Mouse (Mus musculus) kidney, postnatal 4 days (tissue): ENCODE data around the gene Ncapd2.
A peak's percentile ranks its signal among the peaks of the same experiment; 100 is the strongest.

Experiments
- DNase-seq, 2 experiments: peaks; one replicate each; pipeline ENCODE4 v3.0.0; 2021; ENCODE audit warnings: mixed read lengths in 2 of 2

Gene Ncapd2

DNA sequence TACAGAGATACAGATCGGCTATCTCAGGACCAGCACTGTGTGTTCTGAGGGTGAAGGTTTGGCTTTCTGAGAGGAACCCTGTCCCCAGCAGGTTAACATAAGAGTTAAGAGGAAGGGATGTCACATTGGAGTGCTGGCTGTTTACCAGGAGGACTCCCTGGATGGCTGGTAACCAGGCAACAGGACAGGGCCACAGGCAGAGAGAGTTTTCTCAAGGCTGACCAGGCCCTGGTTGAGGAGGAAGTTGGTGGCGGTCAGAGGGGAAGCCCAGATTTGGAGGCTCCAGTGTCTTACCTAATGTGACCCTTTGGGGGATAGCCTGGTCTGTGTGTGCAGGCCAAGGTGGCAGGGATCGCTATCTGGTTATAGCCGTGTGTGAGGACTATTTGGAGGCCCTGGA, 44.7 kb downstream of the Ncapd2 start:
- DNase-seq = no peak

DNA sequence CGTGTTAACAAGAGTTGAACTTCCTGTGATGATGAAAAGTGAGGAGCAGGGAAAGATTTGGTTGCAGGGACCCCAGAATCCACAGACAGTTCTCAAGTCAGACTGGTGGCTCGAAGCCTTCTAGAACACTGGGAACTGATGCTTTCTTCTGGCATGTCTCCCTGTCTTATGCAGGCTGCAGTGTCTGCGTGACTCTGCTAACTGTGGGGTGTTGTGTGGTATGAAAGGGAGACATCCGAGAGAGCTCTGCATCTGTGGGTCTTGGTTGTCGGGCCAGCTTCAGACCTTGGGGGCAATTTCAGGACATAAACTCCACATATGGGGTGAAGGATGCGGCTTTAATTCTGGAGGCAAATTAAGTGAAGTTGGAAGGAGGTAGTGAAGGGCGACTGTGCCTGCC, 45.4 kb downstream of the Ncapd2 start:
- no peak for DNase-seq

DNA sequence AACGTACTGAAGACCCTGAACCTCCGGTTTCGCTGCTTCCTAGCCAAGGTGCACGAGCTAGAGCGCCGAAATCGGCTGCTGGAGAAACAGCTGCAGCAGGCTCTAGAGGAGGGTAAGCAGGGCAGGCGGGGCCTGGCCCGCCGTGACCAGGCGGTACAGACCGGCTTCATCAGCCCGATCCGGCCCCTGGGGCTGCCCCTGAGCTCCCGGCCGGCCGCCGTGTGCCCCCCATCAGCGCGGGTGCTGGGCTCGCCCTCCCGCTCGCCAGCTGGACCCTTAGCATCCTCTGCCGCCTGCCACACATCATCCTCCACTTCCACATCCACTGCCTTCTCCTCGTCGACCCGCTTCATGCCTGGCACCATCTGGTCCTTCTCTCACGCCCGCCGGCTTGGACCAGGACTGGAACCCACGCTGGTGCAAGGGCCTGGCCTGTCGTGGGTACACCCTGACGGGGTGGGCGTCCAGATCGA, 46.0 kb downstream of the Ncapd2 start:
- no peak for DNase-seq

DNA sequence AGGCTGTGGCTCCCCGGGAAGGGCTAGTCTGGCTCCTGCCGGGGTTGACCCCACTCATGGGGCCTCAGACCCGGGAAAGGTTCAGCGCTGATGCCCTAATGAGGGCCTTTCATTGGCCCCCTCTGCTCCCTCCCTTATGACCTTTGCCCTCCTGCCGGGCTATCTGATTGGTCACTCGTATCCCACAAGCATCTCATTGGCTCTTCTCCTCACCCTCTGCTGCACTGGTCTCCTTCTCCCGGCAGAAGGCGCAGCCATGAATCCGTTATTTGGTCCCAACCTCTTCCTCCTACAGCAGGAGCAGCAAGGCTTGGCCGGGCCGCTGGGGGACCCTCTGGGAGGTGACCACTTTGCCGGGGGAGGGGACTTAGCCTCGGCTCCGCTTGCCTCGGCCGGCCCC, 46.5 kb downstream of the Ncapd2 start, which contains the start of gene Iffo1:
Iffo1 (plus strand) TSS at position 241 of the 400 bp plus-strand sequence.
- peak; percentile 91 to 95 for DNase-seq

DNA sequence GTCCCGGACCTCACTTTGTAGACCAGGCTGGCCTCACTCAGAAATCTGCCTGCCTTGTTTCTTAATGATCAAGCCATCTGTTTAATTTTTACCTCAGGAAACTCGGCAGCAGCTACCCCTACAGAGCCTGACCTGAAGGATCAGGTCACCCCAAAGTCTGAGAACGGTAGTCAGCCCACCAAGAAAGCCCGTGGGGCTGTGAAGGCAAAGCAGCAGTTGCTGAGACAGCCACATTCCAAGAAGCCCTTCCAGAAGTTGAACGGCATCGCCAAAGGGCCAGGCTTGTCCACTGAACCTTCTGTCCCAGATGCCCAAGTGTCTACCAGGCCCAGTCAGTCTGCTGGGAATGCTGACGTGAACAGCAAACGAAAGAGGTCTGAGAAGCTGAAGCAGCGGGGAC, 47.6 kb downstream of the Ncapd2 start:
- no peak for DNase-seq

DNA sequence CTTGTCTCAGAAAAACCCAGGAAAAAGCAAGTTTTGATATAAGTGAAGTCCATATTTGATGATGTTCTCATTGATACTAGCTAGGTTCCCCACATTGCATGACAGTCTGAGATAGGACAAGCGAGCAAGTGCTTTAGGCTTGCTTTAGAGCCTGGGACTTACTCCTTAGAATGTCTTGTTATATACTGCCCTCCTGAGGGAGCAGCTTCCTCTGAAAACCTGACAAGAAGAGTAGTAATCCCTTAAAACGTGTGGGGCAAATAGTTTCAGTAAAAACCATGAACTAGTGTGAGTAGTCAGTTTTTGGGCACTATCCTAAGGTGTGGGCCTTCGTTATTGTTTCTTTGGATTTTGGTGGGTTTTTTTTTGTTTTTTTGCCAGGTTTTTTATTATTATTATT, 48.4 kb downstream of the Ncapd2 start:
- DNase-seq = no peak

DNA sequence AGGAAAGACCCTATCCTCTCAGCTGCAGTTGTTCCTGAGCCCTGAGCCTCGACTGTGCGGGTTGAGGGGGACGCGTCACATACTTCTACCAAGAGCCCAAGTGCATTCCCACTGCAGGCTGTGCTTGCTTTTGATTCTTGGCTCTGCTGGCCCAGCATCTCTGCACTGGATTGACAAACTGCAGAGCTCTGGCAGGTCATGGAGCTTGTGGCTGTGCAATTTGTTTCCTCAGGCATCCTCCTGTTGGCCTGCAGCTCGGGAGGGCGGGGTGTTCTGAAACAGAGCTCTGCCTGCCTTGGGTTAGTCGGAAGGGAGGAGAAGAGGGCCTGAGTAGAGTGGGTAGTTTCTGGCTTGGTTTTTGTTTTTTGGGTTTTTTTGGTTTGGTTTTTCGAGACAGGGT, 49.1 kb downstream of the Ncapd2 start:
- no peak for DNase-seq

DNA sequence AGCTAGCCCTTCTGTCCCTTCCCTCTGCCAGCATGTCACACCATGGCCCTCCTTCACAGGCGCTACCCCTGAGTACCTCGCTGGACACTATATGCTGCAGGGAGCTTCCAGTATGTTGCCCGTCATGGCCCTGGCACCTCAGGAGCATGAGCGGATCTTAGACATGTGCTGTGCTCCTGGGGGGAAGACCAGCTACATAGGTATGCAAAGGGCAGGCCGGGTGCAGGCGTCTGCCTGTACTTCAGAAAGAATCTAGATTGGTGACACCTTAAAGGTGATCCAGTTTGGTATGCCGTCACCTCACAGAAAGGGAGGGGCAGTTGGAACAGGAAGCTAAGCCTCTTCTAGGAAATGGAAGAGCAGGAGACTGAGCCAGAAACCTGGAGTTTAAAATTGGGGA, 51.8 kb downstream of the Ncapd2 start:
- no peak for DNase-seq

DNA sequence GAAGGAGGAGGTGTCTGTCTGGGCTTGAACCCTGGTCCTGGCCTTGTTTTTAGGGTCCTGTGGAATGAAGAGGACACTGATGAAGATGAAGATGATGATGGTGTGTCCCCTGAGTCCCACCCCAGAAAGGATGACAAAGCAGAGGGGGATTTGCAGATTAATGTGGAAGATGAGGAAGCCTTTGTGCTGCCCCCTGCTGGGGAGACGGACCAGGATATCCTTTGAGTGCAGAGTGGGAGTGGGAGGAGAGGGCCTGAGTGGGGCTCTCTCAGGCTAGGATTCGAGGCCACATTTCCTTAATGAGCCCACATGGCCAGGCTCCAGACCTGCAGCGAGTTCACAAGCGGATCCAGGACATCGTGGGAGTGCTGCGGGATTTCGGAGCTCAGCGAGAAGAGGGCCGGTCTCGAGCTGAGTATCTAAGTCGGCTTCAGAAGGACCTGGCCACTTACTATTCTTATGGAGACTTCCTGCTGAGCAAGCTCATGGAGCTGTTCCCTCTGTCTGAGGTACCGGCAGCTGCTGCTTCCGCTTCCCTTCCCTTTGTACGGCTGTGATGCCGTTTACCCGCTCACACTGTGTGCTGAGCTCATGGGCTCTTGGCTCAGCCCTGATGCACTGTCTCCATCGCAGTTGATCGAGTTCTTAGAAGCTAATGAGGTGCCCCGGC, 54.4 kb downstream of the Ncapd2 start:
- peak; percentile 67 to 73 for DNase-seq

DNA sequence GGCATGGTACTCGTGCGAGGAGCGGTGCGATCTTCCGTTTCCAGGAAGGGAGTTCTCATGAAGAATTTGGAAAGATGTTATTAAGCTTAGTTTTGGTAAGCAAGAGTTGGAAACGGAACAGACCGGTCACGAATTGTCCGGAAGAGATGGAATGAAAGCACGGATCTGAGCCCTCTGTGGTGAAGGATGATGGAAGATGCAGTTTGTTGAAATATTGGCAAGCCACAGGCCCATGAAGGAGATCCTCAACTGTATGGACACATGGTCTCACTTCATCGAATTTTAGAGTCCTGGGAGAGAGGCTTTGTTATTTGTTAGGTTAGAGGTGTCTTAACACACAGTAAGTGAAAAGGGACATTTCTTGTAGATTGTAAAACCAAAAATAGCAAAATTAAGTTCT, 59.0 kb downstream of the Ncapd2 start:
- DNase-seq = no peak

DNA sequence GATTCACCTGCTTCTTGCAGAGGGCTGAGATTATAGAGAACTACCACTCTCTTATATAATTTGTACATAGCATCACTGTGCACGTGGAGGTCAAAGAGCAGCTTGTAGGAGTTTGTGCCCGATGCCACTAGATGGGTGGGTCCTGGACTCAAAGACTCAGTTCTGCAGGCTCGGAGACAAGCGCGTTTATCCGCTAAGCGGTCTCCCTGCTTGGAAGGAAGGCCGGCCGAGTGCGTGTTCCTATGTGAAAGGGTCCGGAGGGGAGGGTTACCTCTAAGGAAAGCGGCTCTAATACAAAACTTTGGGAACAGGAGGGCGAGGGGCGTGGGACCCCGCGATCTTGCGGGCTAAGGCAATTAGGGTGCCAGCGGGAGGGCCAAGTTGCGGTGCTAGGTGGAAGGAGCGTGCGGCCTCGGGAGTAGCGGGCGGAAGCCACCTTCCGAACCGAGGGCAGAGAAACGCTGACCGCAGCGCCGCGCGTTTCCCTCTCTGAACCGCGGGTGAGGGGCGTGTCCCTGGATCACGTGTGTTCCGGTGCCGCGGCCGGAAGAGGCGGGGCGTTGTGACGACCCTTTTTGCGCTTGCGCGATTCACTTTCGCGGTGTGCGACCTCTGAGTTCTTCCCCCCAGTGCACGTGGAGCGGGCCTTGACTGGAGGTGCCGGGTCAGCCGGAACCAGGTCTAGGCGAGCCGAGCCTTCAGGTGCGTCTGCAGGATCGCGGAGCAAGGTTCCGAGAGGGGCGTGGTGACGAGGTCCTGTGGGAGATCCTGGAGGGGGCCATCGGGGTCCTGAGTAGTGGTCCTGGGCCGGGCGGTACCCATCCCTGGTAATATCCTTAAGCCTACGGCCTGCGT, 60.0 kb downstream of the Ncapd2 start, which contains the start of gene Nop2:
Nop2 (plus strand) TSS at position 608 of the 855 bp plus-strand sequence.
- DNase-seq = peak; percentile 91 to 94

DNA sequence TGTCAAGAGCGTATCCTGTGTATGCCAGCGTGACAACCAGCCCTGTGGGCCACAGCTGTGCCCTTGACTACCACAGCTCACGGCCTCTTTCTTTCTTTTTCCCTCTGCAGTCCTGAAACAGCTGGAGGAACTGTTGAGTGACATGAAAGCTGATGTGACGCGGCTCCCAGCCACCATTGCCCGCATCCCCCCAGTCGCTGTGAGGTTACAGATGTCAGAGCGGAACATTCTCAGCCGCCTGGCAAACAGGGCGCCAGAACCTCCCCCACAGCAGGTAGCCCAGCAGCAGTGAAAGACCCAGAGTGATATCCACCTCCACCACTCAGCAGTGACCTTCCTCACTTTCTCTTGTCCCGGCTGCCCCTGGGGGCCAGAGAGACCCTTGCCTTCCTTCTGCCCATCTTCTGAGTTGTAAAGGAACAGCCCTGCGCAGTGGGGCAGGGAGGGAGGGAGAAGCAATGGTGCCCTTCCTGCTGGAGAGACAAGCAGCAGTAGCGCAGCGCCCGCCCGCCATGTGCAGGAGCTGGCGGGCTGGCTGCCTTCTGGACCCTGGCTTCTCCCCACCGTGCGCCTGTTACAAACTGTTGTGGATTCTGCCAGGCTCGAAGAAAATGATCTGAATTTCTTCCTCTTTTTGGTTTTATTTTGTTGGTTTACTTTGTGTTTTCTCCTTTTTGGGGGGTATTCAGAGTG, 61.6 kb downstream of the Ncapd2 start:
- peak in 1 of 2 experiments; percentile 32 for DNase-seq

DNA sequence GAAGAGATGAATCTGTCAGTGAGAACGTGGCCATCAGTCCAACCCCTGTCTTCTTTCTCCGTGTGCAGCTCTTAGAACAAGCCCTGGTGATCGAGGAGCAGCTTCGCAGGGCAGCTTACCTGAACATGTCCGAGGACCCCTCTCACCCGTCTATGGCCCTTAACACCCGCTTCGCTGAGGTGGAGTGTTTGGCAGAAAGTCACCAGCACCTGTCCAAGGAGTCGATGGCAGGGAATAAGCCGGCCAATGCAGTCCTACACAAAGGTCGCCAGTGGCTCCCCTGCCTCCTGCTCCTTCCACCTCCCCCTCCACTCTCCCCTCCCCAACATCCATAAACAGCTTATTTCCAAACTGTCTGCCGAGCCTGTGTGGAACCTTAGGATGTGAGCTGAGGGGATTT, 62.8 kb downstream of the Ncapd2 start:
- DNase-seq = no peak

DNA sequence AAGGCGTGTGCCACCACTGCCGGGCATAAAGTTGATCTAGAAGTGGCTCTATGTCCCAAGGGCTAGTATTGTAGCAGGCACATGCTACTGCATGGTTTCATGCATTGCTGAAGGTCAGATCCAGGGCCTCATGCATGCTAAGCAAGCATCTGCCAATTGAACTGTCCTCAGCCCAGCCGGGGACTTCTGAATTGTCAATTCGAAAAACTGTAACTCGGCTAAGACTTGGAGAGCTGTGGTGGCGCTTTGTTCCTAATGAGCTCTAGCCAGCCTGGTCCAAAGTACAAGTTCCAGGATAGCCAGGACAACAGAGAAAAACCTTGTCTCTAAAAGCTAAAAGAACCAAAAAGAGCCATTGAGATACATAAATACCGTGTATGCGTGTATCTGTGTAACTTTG, 72.1 kb downstream of the Ncapd2 start:
- no peak for DNase-seq
